Mouse (Mus musculus) gastrocnemius, adult 18-20 months (tissue): ENCODE measurements at regions not wholly inside any gene's neighbourhood (a gene's known extent, or its start where the extent isn't known, plus 50 kb on each side); places are given as distances from the start of the nearest gene placed in this dataset.

Experiments
- DNase-seq: peaks from one replicate; pipeline ENCODE4 v3.0.0; 2021; ENCODE audit warnings: low spot score

DNA sequence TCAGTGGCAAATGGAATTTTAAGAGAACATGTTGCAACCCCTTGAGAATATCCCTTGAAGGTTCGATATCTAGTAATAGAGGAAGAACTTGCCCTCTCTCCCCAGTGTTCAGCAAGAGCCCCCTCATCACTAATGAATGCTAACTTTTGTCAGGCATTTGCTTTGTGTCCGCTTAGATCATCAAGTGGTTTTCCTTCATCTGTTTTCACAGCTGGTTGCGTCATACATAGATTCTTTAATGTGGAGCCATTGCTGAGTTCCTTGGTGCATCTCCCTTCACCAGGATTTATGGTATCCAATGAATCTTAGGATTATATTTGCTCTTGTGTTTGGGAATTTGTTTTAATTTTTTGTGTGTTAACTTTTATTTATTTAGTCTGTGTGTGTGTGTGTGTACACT, 124.2 kb upstream of the Twist2 start:
- DNase-seq, result no peak

DNA sequence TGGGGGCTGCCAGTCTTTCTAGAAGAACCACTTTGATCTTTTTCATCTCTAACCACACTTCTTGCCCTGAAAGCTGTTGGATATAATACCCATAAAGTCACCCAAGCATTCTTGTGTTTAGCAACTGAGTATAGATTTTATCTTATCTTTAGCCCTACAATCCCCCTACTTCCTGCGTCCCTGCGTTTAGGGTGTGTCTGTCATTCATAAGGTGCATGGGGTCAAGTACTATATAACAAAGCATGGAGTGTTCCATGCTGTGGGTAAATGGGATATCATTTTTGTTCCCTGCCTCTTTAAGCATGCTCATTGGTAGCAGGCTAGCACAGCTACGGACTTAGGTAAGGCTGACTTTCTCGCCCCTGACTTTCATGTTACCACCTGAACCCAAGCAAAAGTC, 122.5 kb upstream of the Twist2 start:
- no peak for DNase-seq

DNA sequence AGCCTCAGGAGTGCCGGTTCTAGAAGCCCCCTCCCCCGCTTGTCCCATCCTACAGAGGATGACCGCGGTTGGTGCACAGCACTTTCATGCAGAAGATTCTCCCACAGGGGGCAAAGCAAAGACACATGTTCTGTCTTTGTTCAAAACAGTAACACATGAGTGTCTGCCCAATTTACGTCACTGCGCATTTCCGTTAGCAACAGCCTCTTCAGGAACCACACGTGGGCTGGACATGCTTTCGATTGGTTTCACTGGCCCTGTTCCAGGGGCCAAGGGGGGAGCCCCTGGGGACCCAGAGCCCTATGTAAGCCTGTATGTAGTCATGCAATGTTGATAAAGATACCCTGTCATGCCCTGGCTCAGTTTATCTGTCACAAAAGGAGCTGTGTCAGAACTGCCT, 116.2 kb upstream of the Twist2 start:
- DNase-seq, result no peak

DNA sequence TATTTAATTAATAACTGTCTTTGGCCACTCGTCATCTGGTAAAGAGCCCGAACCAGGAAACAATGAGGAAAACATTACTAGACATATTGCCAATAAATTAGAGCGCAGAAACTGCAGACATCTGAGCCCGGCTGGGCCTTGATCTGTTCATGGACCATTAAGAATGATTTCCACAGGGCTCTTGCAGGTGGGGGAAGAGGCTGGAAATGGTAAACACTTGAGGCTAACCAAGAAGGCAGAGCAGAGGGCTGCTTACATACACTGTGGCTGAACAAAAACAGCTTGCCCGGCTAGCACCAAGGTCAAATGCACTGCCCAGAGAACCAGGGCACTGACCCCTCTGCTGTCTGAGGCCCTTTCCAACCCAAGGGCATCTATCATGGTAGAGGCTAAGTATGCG, 115.5 kb upstream of the Twist2 start:
- no peak for DNase-seq

DNA sequence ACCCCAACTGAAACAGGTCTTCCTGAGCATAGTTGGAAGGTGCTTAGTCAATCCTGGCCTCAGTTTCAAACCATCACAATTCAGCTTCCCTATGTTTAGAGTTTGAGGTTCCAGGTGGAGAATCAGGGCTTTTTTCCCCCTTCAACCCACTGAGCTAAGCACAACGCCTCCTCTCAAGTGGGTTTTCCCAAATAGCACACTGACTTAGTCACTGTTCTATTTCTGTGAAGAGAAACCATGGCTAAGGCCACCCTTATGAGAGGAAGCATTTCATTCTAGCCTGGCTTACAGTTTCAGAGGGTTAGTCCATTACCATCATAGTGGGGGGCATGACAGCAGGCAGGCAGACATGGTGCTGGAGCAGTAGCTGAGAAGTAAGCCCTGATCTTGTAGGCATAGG, 109.7 kb upstream of the Twist2 start:
- no peak for DNase-seq

DNA sequence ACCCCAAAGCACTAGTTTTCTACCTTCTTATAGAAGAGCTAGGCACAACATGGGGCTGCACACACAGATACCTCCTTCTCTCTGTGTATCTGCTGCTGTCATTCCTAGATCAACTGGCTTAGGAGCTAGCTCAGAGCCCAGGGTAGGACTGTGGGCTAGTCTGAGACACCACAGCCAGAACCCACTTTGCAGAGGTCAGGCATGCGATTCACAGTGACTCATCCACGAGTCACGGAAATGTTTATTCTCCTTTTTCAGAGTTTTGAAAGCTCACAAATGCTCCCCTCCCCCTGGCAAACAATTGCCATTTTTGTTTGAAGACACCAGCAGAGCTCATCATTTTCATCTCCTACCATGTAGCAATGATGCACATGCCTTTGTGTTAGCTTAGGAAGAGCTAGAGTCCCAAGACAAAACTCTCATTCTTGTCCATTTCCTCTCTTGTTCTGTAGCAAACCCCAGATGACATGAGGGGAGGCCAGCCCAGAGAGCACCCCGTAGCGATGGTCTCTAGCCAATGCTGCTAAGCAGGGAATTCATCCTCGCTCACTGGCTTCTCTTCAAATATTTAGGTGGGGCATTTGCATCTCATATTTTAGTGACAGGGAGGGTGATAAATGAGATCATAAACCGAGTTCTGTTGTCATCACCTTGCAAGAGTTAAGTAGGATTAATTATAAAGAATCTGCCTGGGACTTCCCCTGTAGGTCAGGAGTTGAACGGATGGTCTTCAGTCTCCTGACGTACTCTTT, 108.4 kb upstream of the Twist2 start:
- no peak for DNase-seq

DNA sequence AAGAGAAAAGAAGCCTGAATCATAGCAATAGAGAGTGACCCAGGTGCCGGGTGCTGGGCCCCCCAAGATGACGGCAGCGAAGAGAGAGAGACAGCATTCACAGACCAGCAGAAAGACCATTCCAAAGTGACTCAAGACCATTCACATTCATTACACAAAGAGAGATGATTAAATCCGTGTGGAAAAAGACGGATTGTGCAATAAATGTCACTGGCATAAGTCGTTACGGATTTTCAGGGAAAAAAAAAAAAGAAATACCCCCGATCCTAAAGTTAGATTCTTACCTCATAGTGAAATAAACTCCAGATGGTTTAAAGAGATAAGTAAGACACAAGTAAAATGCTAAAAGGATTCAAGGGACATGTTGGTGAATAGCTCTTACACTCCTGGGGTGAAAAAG, 104.2 kb upstream of the Twist2 start:
- no peak for DNase-seq

DNA sequence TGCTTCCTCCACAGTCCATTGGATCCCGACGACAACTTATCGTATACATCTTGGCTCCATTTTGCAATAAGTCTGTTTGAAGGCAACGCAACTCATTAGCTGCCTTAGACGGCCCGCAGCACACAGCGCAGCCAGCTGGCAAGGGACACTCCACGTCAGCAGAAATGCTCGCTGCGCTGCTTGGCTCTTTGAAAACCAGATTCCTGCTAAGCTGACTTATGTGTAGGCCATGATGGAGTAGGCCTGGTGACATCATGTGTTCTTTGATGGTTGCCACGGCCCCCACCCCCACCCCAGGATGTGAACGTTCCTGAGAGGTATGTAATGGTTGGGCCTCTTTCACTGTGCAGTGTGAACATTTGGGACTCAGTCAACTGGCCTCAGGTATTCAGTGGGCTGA, 99.8 kb upstream of the Twist2 start:
- no peak for DNase-seq

DNA sequence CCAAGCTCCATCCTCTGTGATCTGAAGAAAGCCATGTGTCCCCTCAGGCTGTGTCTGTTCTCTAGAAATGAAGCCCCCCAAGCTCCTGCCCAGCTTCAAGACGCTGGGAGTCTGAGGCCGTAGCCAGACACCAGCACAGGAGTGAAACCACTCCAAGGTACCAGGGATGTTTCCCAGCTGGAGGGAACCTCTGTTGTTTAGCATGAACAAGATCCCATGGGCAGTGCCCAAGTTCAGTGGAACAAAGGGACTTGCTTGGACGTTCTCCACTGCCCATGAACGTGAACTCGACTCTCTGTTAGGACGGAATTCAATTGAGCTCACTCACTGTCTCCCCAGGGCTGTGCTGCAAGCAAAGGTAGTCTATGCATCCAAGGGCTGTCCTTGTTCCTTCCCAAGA, 99.2 kb upstream of the Twist2 start:
- DNase-seq, result no peak

DNA sequence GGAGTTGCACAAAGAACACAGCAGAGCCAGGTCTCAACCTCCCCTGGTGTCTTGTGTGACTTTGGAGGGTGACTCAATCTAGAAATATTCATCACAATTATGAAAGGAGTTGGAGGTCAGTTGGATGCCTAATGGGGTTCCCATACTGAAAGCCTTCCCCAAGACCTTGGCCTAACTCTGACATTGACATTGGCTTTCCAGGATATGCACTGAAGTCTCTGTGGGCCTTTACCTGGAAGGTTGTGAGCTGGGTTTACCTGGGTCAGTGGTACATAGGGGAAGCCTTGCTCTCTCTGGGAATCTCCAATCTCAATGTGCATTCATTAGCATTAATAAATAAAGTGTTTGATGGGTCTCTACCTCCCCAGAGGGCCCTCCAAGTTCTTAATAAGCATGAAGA, 98.5 kb upstream of the Twist2 start:
- DNase-seq, result no peak

DNA sequence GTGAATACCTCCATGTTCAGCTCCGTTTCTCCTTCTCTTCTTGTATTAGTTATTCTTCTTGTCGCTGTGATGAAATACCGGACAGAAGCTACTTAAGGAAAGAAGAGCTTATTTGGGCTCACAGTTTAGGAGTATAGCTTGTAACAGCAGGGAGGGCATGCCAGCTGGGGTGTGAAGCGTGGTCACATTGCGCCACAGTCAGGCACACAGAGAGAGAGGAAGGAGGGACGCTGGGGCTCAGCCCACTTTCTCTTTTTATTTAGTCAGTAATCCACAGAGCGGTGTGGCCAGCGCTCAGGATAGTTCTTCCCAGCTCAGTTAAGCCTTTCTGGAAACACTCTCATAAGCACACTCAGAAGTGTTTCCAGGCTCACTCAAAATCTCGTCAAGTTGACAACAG, 95.8 kb upstream of the Twist2 start:
- no peak for DNase-seq

DNA sequence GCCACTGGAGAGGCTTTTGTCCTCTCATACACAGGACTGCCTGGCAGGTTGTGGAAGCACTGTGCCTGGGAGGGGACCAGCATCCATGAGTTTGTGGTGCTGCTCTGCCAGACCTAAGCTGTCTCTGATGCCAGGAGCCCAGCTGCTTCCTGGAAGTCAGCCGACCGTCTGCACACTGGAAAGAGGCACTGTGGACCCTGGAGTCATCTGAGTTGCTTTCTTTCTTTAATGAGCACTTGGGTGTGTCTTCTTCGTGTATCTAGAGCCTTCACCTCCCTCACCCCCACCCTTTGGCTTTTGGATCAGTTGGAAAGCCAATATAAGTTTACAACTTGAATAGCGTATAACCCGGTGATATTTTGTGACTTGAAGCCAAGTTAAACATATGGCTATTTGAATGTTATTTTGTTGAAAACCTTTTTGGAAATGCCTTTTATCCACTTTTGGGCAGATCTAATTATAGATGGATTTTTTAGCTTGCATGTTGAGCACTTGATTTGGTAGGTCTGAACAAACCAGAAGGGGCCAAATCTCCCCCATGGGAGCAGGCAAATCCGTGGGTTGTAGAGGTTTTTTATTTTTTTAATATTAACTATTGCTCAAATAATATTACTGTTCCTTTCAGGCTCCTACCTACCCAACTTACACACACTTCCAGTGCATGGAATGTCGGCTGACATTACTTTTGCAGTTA, 92.6 kb upstream of the Twist2 start:
- no peak for DNase-seq

DNA sequence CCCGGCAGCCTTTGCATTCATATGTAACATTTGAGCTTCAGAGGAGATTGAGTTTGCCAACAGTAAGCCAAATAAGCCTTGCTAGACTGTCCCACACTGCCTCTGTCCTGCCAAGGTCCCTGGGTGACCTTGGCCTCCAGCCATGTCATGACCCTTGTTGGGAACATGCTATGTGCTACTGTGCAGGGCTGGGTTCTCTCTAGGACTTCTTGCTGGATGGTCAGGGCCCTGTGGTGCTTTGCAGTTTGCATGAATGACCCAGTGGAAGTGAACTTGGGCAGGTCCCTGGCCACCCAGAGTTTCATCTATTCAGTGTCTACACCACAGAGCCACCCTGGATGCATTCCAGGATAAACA, 92.0 kb upstream of the Twist2 start:
- DNase-seq, result no peak

DNA sequence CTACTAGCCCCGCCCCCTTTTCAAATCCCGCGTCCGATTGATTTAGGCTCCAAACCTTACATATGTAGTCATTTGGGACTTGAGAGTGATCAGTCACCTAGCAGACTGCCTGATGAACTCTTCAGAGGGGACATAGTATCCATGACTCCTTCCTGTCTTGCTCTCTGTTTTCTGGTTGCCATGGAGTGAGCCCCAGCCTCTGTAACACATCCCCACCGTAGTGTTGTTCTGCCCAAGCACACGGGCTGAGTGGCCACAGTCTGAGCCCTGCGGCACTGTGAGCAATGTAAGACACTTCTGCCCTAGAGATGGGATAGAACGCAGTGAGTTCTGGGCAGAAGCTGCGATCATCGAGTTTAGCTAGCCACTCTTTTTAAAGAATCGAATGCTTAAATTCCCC, 88.1 kb upstream of the Twist2 start:
- DNase-seq, result no peak

DNA sequence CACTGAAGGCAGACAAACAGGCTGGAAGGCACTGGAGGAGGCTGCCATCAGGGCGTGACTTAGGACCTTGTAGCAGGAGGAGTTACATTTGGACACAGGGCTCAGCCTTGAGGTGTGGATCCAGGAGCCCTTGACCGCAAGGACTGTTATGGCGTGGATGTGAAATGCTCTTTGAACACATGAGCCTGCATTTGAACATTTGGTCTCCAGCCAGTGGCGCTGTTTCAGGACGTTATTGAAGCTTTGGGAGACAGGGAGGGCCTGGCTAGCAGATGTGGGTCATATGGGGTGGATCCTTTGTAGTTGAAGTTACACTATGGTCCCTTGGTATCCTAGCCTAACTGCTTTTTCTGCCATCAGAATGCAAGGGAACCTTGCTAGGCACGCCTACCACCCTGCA, 87.0 kb upstream of the Twist2 start:
- no peak for DNase-seq

DNA sequence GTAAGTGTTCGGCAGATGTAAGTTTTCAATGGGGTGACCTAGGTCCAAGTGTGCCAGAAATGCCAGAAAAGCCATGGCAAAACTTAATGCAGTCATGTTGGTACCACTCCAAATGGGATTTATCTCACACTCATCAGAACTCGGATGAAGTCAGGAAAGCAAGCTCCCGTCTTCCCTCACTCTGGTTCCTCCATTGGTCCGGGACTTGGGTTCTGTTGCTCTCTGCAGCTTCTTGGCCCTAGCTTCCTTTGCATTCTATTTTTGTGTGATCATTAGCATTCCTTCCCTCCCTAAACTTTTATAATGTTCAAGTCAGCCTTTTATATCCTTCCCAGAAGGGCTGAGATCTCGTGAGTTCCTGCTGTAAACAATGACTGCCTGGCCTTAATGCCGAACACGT, 85.9 kb upstream of the Twist2 start:
- no peak for DNase-seq

DNA sequence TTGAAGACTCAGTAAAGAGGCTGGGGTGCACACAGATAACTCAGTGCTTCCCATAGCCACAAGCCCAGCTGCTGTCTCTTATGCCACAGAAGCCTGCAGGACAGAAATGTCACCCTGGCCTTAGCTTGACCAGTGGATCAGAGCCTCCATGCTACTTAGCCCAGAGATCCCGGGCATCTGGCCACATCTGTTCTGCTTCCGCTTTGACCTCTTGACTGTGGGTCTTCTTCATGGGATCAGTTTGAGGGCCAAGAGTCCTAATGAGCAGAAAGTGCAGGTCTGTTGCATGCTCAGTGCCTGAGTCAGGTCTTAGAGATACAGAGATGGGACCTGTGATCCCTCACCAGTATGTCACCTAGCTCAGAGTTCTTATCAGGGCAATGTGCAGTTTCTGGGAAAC, 85.5 kb upstream of the Twist2 start:
- no peak for DNase-seq

DNA sequence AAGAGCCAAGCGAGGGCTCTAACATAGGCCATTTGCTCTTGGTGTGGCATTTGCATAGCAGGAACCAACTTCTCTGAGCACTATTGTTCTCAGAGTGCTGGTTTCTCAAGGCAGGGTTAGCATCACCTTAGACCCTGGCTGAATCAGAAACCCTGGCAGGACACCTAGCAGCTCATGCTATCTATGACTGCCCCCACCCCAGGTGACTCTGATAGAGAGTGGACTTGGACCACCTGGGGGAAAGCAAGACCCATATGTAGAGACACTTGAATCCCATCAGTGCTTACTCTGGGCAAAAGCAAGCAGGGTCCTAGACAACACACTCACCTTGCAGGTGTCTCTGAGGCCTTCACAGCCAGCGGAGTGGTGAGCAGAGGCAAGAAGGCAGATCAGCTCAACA, 84.4 kb upstream of the Twist2 start:
- no peak for DNase-seq

DNA sequence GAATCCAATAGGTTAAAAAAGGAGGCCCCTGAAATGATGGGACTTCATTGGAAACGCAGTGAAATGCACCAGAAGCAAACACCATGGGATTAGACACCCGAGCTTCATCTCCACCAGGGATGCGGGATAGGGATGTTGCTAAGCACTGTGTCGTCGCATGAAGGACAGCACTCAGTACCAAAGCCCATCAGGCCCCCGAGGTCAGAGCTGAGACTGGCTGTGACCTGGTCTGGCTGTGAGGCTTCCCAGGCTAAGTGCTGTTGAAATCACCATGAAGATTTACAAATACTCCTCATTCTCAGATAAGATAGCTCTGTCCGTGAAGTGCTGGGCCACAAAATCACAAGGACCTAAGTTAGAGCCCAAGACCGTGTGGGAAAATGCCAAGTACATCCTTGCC, 83.3 kb upstream of the Twist2 start:
- no peak for DNase-seq

DNA sequence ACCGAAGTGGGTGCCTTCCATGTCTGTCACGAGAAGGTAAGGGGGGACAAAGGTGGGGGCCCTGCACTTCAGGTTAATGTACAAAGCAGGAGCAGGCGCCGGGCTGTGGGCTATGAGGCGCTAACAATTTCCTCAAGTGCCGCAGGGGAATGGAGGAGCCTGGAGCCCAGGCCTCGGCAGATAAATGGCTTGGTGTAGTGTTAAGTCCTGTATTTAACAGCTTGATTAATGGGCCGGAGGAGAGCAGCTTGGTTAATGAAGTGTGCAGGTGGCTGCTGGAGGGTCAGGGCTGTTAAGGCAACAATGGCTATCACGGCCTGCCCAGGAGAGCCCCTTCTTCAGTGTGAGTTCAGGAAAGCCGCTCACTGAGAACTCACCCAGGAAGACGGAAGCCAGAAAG, 72.0 kb upstream of the Twist2 start:
- no peak for DNase-seq

DNA sequence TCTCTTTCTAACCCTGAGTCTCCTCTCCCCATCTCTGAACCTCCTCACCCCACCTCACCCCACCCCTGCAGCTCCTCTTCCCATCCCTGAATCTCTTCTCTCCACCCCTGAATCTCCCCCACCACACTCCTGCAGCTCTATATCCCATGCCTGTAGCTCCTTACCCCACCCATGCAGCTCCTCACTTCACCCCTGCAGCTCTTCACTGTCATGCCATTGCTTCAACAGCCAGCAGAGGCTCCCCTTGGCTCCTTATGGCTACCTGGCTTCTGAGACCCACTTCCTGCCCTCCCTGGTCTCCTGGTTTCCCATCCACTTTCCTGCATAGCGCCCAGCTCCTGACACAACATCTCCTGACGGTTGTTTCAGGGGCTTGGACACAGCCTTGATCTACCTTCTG, 71.0 kb upstream of the Twist2 start:
- DNase-seq, result no peak

DNA sequence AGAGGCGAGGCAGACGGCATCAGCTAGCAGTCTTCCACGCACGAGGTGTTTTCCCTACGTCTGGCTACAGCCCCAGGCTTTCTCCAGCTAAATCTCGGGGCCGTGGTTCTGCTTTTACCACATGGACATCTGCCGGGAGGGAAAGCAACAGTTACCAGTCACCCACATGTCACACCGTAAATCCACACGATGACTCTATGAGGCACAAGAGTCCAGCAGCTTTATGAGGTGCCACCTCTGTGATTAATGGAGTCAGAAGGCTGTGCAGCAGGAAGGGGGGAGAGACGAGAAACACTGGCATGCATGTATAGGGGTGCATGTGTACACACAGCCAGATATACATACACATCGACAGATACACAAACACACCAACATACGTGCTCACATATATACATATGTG, 69.6 kb upstream of the Twist2 start:
- no peak for DNase-seq

DNA sequence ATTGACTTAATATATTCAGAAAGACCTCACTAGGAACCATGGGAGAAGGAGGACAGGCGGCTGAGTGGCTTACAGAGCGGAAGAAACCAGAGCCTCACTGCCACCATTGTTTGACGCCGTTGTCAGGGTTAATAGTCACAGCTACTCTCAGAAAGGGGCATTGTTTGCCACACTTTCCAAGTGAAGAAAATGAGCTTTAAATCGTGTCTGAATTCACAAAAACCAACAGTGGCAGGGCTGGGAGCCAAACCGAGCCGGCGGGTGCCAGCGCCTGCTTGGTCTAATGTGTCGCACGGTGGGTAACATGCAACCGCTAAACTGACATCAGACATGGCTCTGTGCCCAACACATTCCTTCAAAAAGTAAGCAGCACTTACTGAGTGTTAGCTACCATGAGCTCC, 68.8 kb upstream of the Twist2 start:
- DNase-seq, result no peak

DNA sequence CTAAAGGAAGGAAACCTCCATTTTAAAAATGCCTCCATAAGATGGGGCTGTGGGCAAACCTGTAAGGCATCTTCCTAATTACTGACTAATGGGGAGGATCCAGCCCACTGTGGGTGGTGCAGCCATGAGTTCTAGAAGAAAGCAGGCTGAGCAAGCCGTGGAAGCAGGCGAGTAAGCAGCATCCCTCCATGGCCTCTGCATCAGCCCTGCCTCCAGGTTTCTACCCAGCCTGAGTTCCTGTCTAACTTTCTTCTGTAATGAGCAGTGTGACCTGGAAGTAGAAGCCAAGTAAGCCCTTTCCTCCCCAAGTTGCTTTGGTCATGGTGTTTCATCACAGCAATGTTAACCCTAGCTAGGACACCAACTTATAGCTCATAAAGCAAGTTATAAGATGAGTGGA, 66.5 kb upstream of the Twist2 start:
- DNase-seq, result no peak
